Mouse (Mus musculus) cortical plate, adult 2 months (tissue): ENCODE measurements around the gene Slc37a4.

Source experiments
- CTCF ChIP-seq: fragments of 200-500 bp; IDR thresholded peaks from 2 replicates; pipeline ENCODE4 v1.5.1; 2011; ENCODE audit warnings: mild to moderate bottlenecking, control low read depth, low read length; ENCODE audit not compliant: insufficient read depth; ENCODE audit errors: extremely low read depth
- POLR2A ChIP-seq: fragments of 200-500 bp; IDR thresholded peaks from 2 replicates; pipeline ENCODE4 v1.6.1; 2011; ENCODE audit warnings: mild to moderate bottlenecking, low read length, control low read depth; ENCODE audit not compliant: insufficient read depth; ENCODE audit errors: extremely low read depth

DNA sequence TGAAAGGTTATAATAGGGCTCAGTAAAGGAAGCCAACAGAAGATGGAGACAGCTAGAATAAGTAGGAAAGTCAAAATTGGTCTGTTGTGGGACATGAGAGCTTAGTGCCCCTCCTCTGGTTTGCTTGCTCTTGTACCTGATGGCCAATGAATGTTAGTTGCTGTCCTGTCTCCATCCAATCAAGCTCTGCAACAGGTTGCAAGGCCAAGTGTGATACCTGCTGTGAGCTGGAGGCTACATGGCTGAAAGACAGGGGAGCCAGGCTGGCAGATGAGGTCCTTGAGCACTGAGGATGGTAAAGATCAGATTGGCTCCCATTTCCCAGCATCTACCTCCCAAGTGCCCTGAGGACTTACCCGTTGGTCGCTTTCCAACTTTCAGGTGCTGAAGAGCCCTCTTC lies 16.1 kb downstream of the Slc37a4 start:
- no peak for TF ChIP-seq POLR2A
- TF ChIP-seq CTCF, result no peak
